Mouse (Mus musculus) heart, postnatal 10 days (tissue): Measurements from ENCODE around the gene Zfp574. TPM values are rescaled to one million over a fixed set of nuclear protein-coding genes. Genes with fewer than 3 reads are reported as not detected.
"Not testable (repeated sequence)": the region's sequence is repeated elsewhere in the genome, so short reads cannot be mapped to it uniquely, and the experiment has no call there.

ENCODE experiments used
- DNase-seq, 2 experiments: peaks; one replicate each; pipeline ENCODE4 v3.0.0; 2021
- intact Hi-C: fragments of 180-260 bp; cut with DNase I; formaldehyde crosslinking; loops from one replicate; pipeline ENCODE4 v1.15.1; 2025
- total RNA-seq, 2 experiments: library from RNA; stranded (reverse); gene quantifications; 2 replicates each; pipeline ENCODE4 v1.2.3; 2021

The Zfp574 gene
- total RNA-seq: 10 to 100 TPM; 12.1 to 13.6 TPM

- intact Hi-C loops: no loop called here
- no peak for DNase-seq
Measured at GRCm38 (mm10) chr7:25071979-25072715, at the start of gene Zfp574, which contains the start of gene Grik5. Zfp574 (plus strand) TSS chr7:25072567. Grik5 (minus strand) TSS chr7:25072346.

- DNase-seq: peak; percentile 38 to 57
- intact Hi-C loops: loop anchor here (5.0 kb wide), 1 partner anchor 161 kb away; no protein-coding TSS in a partner anchor
Measured at GRCm38 (mm10) chr7:25025855-25026439, 46.4 kb upstream of the Zfp574 start.

- intact Hi-C loops: loop anchor here (5.0 kb wide), 1 partner anchor 161 kb away; no protein-coding TSS in a partner anchor
- DNase-seq: no peak
Measured at GRCm38 (mm10) chr7:25026452-25026851, 45.9 kb upstream of the Zfp574 start.

GRCm38 (mm10) chr7:25030032-25030753, 42.2 kb upstream of the Zfp574 start:
- peak; percentile 80 to 90 for DNase-seq
- intact Hi-C loops: loop anchor here (2.0 kb wide), 1 partner anchor 63 kb away; no protein-coding TSS in a partner anchor

GRCm38 (mm10) chr7:25031528-25031927, 40.8 kb upstream of the Zfp574 start:
- intact Hi-C loops: loop anchor here (2.0 kb wide), 1 partner anchor 61 kb away; no protein-coding TSS in a partner anchor
- DNase-seq: no peak

DNA sequence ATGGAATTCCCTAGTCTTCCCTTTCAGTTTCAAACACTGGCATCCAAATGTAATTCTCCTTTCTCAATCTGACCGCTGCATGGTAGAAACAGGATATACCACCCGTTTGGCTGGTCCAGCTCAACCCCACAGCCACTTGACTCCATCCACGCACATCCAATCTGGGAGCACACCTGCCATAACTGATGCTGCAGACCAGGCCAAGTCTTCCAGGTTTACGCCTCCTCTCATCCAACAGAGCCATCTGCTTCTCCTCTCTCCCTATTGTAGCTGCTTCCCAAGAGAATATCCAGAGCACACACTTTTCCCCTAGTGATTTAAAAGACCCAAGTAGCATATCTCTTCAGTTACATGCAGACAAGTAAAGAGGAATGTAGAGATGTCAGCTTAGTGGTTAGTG, 37.6 kb upstream of the Zfp574 start:
- no peak for DNase-seq
- intact Hi-C loops: no loop called here

- intact Hi-C loops: no loop called here
- peak; percentile 50 to 78 for DNase-seq
Measured at GRCm38 (mm10) chr7:25035916-25036315, 36.5 kb upstream of the Zfp574 start.

DNA sequence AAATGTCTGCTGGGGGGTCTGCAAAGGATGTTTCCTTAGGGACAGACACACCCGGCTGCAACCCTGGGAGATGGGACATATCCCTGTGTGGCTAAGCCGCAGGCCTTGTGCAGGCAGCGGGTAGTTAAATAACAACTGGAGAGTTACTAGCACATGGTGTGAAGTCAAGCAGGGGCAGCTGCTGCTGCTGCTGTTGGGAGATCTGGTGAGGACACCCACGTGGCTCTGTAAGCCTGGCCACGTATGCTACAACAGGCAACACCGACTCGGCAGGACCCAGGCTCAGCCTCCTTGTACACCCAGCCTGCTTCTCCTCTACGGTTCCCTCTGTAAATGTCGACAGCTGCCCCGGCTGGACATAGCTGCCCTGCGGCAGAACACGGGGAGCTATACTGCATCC, 30.4 kb upstream of the Zfp574 start:
- DNase-seq: no peak

GRCm38 (mm10) chr7:25044599-25044998, 27.8 kb upstream of the Zfp574 start:
- intact Hi-C loops, DNase-seq: not testable (repeated sequence)

More for the DNA sequence above, 30.4 kb upstream of the Zfp574 start:
- intact Hi-C loops: no loop called here

DNA sequence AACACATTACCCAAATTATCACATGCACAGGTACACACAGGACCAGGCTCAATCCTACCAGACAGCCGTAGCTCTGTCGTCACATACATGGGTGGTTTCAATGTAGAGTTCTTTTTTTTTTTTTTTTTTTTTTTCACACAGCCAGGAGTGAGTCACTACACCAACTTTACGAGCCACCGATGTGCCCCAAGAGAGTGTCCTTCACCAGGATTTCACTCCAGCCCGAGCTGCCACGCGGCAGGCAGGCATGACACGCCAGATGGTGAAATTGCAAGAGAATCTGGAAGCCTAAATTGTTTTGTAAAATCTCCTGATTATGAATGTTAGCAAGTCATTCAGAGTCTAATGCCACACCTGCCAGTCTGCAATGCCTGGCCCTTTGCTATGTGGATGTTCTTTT, 25.0 kb upstream of the Zfp574 start:
- intact Hi-C loops: no loop called here
- DNase-seq: no peak

DNA sequence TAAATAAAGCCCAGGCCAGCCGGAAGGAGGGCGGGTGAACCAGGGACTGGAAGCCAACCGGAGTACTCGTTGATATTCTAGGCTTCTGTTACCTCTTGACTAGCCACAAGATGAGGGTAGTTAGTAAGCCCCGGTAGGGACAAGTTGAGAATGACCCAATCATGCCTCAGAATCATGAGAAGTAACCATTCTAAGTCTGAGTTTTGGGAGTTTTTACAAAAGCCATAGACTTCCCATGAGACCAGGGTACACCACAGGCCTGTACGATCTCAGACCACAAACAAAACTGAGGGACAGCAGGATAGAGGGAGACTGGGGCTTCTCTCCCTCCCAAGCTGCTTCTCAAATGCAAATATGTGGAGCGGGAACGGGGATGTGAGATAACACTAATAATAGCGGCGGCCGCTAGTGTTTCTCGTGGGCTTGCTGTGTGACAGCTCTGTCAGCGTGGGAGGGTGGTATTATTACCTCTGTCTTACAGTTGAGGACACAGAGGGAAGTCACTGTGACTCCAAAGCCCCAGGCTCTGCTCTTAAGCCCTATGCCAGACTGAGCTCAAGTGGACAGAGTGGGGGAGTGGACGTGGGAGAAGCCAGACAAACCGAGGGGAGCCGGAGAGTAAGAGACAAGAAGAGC, 23.0 kb upstream of the Zfp574 start:
- DNase-seq: no peak
- intact Hi-C loops: no loop called here

GRCm38 (mm10) chr7:25052587-25052986, 19.8 kb upstream of the Zfp574 start:
- intact Hi-C loops: no loop called here
- DNase-seq: no peak

GRCm38 (mm10) chr7:25056951-25057350, 15.4 kb upstream of the Zfp574 start:
- intact Hi-C loops: no loop called here
- no peak for DNase-seq

- DNase-seq: no peak
- intact Hi-C loops: no loop called here
Measured at GRCm38 (mm10) chr7:25057888-25058287, 14.5 kb upstream of the Zfp574 start.

DNA sequence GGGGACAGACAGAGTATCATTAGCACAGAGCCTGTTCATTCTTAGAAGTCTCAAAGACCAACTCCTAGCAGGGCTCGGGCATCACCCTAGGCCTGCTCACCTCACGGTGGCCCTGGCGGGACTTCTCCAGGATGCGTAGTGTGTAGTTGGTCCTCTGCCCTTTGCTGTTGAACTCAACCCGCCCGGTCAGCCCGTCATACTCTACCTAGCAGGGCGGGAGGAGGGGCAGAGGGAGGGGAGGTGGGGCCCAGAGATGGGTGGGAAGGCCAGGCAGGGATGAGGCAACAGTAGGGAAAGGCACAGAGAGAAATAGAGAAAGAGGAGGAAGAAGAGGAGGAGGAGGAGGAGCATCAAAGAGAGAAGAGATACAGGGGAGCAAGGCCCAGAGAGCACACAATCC, 14.0 kb upstream of the Zfp574 start:
- intact Hi-C loops: no loop called here
- no peak for DNase-seq

DNA sequence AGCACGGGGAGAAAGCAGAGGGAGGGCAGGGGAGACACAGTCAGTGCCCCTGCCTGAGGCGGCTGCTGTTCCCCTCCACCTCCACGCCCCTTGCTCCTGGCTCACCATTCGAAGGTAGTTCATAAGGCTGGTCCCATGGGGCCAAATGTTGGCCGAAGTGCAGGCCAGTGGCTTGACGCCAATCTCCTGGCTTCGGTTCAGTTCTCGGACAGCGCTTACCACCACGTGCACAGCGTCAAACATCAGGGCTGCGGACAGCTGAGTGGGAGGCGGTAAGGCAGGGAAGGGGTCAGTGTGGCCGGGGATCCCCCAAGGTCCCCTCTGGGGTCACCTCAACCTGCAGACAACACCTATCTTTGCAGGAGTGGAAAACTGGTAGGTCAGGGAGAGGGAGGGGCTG, 13.5 kb upstream of the Zfp574 start:
- peak; percentile 20 to 31 for DNase-seq
- intact Hi-C loops: no loop called here

DNA sequence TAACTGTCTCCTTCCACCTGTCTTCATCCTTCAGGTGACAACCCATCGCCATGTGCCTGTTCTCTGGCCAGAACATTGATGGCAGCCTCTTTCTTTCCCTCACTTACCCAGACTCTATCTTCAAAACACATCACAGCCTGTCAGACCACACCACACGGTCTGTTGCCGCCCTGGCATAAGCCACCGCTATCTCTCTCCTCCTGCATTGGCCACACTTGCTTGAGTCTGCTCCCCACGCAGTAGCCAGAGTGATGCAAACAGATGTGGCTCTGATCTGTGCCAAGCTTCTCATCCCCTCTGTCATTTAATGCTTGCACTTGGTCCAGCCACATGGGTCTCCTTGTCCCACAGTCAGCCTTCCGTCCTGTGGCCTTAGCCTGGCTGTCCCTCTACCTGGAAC, 9.0 kb upstream of the Zfp574 start:
- DNase-seq: no peak
- intact Hi-C loops: no loop called here

GRCm38 (mm10) chr7:25063900-25064299, 8.5 kb upstream of the Zfp574 start:
- DNase-seq: no peak
- intact Hi-C loops: no loop called here

DNA sequence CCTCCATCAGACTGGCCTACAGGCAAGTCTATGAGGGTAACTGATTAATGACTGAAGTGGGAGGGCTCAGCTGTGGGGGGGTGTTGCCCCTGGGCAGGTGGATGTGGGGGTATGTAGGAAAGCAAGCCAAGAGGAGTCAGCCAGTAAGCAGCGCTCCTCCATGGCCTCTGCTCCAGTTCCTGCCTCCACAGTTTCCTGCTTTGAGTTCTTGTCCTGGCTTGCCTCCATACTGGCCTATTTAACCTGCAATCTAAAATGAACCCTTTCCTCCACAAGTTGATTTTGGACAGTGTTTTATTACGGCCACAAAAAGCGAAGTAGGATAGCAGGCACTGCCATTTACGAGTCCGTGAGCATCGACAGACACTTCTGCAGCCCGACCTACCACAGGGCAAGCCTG, 5.0 kb upstream of the Zfp574 start:
- intact Hi-C loops: no loop called here
- DNase-seq: no peak

DNA sequence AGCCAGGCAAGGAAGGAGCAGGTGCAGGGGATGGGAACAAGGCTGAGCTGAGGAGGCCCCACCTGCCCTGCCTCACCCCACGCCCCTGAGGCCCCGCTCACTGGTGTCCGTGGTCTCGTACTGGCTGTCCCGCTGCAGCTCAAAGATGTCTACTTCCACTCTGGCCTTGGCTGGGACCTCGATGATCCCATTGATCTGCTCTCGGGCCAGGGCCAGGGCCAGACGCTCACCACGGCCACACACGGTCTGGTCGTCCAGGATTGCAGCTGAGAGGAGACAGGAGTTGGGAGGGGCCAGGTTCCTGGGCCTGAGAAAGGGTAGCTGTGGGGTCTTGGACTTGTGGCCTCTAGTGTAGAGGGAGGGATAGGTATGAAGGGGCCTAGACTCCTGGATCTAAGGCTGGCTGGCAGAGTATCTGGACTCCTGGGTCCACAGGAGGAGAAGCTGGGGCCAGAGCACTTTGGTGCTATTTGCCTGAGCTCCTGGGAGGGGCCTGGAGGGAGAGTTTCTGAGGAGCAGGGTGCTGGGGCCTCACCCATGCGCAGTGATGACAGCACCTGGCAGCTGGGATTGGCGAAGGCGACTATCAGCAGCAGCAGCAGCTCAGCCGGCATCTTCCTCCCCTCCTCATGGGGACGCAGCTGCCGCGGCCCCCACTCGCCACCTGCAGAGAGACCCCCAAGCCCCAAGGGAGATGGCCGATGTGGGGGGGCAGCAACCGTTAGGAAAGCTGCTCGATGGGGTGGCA, 4.3 kb upstream of the Zfp574 start:
- DNase-seq: no peak
- intact Hi-C loops: no loop called here
